Mouse (Mus musculus) adrenal gland, postnatal 10 days (tissue): Measurements from ENCODE around the gene Ece1. TPM values are rescaled to one million over a fixed set of nuclear protein-coding genes. Genes with fewer than 3 reads are reported as not detected.
"Not testable (repeated sequence)": the region's sequence is repeated elsewhere in the genome, so short reads cannot be mapped to it uniquely, and the experiment has no call there.

Experiments
- DNase-seq: peaks from one replicate; pipeline ENCODE4 v3.0.0; 2021; ENCODE audit warnings: mixed read lengths
- total RNA-seq, 2 experiments: library from RNA; stranded (reverse); gene quantifications; 2 replicates each; pipeline ENCODE4 v1.2.3; 2021

The Ece1 gene
- total RNA-seq, 2 experiments from 2014 or later = 183 to 188 TPM

GRCm38 (mm10) chr4:137942782-137943486 is 80.9 kb downstream of the Ece1 start:
- DNase-seq = no peak

DNA sequence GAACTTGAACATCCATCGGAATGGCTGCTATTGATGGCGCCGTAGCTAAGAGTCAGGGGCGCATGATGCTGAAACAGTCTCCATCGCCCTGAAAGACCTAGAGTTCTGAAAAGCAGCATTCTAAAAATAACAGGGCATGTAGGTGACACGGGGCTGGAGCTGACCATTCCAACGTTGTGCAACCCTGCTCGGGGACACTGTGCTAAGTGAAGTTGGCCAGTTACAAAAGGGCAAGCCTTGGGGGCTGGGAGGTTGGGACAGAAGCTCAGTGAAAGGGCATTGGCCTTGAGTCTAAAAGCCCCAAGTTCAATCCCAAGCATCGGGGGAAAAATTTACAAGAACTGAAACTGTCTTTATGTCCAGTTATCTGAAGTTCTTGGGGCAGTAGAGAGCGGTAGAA is 81.5 kb downstream of the Ece1 start:
- DNase-seq = peak; percentile 73

GRCm38 (mm10) chr4:137945376-137945775 is 83.3 kb downstream of the Ece1 start:
- DNase-seq = no peak

GRCm38 (mm10) chr4:137946419-137946818 is 84.4 kb downstream of the Ece1 start:
- DNase-seq = no peak

DNA sequence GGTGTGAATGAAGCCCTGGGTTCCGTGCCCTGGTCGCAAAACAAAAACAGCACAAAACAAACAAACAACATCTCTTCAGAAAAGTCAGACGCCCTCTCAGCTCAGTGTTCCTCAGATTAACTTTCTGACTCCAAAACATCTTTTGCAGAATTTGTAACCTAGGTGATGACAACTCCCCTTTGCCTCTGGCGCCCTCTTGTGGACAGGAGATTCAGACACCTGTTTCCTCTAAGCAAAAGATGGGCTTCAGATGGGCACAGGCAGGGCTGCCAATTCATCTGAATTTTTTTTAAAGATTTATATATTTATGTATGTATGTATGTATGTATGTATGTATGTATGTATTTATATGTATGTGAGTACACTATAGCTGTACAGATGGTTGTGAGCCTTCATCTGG is 90.8 kb downstream of the Ece1 start:
- peak; percentile 89 for DNase-seq

DNA sequence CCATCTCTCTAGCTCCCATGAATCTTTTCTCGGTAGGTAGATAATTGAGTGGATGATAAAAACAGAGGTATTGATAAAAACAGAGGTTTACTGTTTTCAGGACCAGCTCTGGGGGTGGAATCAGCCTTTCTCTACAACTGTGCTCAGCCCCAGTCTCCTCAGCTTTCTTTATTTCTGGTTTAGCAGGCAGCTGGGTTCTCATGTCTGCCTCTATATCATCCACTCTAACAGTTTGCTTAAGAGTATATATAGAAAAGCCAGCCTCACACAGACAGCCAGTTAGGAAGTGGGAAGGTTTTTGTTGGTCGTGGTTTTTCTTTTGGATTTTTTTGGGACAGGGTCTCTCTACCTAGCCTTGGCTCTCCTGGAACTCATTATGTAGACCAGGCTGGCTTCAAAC is 92.1 kb downstream of the Ece1 start:
- DNase-seq = no peak

- no peak for DNase-seq
Measured at GRCm38 (mm10) chr4:137954926-137955396, 92.9 kb downstream of the Ece1 start.

- no peak for DNase-seq
Measured at GRCm38 (mm10) chr4:137956260-137956659, 94.2 kb downstream of the Ece1 start.

- no peak for DNase-seq
Measured at GRCm38 (mm10) chr4:137959889-137960665, 98.0 kb downstream of the Ece1 start.

DNA sequence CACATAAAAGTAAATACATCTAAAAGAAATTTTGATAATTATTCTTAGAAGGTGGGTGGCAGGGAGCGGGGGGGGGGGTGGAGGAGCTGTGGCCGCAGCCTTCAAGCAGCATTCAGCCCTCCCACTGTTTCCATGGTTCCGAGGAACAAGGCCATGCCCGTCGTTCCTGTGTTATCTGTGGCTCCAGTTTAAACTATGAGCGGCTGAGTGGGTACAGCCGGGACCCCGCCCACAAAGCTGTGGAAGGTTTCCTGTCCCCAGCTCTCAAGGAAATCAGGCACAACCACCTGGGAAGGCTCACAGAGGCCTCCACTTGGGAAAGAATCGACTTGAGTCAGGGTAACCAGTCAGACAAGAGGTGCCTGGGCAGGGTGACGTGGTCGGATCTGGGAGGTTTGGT is 98.7 kb downstream of the Ece1 start:
- peak; percentile 42 for DNase-seq

DNA sequence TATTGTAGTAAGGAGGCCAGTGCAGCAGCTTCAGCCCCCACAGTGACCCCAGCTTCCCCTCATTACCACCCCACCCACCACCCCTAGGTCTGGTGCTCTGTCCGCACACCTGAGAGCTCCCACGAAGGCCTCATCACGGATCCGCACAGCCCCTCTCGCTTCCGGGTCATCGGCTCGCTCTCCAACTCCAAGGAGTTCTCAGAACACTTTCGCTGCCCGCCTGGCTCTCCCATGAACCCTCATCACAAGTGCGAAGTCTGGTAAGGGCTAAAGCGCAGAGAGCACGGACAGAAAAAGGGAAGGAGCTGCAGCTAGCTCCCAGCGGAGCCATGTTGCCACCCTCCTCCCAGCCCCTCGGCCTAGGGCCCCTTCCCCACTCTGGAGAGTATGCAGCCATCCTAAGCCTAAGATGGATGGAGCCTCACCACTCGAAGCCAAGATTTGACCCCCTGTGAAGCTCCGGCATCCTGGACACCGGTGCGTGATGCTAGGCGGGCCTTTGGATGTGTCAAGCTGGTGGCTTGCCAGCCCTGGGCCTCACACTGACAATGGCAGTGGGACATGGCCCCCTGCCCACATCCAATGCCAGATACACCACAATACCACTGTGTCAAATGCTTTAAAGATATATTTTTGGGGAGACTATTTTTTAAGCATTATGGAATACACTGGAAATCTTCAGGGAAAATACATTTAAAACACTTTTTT is 100.8 kb downstream of the Ece1 start:
- DNase-seq = no peak

DNA sequence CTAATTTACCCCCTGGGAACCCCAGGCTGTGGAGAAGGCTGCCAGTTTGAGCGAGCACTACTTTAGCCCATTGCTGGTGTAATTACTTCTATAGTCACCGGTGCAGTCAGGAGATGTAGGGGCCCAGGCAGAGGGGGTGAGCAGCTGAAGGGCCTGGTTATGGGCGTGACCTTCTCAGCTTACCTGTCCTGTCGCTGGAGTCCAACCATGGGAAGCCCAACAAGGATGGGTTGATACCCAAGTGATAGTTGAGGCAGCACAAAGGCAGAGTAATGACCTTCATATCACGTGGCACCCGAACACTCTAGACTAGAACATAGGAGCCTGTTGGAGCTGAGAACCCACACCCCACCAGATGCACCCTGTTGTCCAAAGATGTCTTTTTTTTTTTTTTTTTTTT is 101.4 kb downstream of the Ece1 start:
- no peak for DNase-seq

- DNase-seq = peak; percentile 89
Measured at GRCm38 (mm10) chr4:137963881-137964584, 102.0 kb downstream of the Ece1 start.

GRCm38 (mm10) chr4:137964585-137964930 is 102.5 kb downstream of the Ece1 start:
- no peak for DNase-seq

- peak; percentile 82 for DNase-seq
Measured at GRCm38 (mm10) chr4:137968203-137968602, 106.2 kb downstream of the Ece1 start.

GRCm38 (mm10) chr4:137970623-137971199 is 108.7 kb downstream of the Ece1 start:
- not testable (repeated sequence) for DNase-seq

GRCm38 (mm10) chr4:137974856-137975432 is 112.9 kb downstream of the Ece1 start:
- not testable (repeated sequence) for DNase-seq

- not testable (repeated sequence) for DNase-seq
Measured at GRCm38 (mm10) chr4:137979066-137979644, 117.1 kb downstream of the Ece1 start.

DNA sequence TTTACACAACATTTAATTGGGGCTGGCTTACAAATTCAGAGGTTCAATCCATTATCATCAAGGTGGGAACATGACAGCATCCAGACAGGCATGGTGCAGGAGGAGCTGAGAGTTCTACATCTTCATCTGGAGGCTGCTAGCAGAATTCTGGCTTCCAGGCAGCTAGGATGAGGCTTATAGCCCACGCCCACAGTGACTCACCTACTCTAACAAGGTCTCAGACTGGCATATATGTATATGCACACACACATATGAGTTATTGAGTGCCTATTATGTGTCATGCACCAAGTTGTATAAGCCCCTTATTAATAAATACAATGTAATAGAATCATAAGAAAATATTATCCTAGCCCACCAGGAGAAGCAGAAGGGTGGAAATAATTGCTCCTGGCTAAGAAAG is 120.8 kb downstream of the Ece1 start:
- DNase-seq = no peak

DNA sequence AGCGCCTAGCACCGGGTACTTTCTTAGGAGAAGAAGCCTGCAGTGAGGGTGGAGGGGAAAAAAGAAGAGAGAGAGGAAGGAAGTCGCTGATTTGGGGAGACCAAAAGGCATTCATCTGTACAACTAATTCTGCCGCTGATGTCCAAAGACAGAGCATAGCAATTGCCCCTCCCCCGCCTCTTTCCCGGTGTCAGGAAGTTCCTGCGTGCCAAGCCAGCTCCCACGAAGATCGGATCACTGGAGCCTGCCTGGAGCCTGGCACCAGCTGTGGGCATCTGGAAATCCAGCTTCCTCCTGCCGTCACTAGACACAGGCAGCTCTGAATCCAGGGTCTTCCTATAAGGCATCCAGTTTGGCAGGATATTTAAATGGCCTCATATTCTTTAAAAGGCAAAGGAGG is 122.2 kb downstream of the Ece1 start:
- peak; percentile 76 for DNase-seq

DNA sequence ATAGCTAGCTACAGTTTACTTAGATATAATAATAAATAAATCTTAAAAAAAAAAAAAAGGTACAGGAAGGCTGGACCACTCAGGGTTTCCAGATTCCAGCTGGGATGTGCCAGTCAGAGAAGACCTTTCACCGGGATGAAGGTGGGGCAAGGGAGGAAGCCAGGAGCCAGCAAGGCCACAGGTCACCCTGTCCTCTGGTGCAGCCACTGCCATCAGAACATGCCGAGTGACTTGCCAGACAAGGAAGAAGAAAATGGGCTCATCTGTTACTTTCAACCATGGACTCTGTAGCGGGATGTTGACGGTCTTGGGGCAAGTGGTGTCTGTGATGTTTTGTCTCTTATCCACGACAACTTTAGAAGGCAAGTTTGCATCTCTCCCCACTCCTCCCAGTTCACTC is 122.7 kb downstream of the Ece1 start:
- DNase-seq = no peak
